Mouse (Mus musculus) inflammation-experienced regulatory T-cells, adult 6 months (primary cell): ENCODE data around the gene Osbp. TPM values are rescaled to one million over a fixed set of nuclear protein-coding genes. Genes with fewer than 3 reads are reported as not detected.
A peak's percentile ranks its signal among the peaks of the same experiment; 100 is the strongest.

ENCODE experiments used
- ATAC-seq: one replicate; pipeline ENCODE4 v1.8.0; 2017
- polyA plus RNA-seq, 3 experiments: library from polyadenylated mRNA; unstranded; fragments of 100-300 nt; shearing (Covaris generic); gene quantifications; one replicate each; pipeline ENCODE4 v1.2.1; 2017

Osbp gene
- polyA plus RNA-seq, 3 experiments from 2014 or later, result 7.1 to 8.4 (median 8.3) TPM

DNA sequence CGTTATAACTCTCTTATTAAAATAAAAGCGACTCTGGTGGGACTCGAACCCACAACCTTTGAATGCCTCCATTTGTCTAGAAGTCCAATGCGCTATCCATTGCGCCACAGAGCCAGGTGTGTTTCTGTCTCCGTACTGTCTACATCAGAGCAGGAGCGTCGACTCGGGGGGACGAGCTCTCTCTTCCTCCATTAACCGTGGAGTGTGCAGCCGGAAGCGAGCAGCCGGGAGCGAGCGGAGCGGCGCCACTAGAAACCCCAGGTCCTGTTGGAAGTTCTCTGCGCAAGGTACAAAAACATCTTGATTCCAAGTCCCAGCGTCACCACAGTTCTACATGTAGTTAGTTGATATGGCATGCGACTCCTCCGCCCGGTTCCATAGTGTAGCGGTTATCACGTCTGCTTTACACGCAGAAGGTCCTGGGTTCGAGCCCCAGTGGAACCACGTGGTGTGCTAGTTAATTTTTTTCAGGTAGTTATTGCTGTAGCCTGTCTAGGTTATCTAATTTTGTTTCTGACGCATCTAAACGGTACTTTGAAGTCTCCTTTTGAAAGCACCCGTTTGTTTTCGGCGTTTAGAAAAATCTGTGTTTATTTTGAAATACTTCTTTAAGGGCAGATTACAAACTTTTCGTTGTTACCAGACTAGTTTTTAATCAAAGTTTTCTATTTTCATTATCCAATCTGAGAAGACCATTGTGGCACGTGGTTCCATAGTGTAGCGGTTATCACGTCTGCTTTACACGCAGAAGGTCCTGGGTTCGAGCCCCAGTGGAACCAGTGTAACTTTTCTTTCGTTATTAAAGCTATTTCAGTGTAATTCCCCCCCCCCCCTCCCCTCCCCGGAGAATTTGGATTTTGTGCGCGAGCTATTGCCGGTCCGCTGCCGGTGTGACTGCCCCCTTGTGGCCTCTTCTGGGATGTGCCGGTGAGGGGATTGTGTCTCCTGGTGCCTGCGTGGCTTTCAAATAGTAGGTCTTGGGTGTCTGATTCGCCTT lies 46.1 kb downstream of the Osbp start:
- ATAC-seq, result peak; percentile 57

GRCm38 (mm10) chr19:12012615-12013014 lies 46.9 kb downstream of the Osbp start:
- ATAC-seq, result no peak

GRCm38 (mm10) chr19:12013228-12013627 lies 47.5 kb downstream of the Osbp start:
- ATAC-seq, result no peak

DNA sequence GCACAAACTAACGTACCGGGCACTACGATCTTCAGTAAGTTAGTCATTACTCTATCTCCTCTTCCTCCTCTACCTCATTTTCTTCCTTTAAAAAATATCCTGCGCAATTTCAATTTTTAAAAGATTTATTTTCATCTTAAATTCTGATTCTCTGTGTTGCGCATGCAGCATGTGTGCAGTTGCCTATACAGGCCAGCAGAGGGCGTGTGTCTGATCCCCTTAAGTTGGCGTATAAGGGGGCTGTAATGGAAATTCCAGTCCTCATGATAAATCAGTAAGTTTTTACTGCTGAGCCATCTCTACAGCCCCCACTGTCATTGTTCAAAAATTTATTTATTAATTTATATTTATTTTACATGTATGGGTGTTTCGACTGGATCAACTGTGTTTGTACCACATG lies 50.0 kb downstream of the Osbp start:
- ATAC-seq, result no peak

GRCm38 (mm10) chr19:12016192-12016591 lies 50.5 kb downstream of the Osbp start:
- ATAC-seq, result no peak

DNA sequence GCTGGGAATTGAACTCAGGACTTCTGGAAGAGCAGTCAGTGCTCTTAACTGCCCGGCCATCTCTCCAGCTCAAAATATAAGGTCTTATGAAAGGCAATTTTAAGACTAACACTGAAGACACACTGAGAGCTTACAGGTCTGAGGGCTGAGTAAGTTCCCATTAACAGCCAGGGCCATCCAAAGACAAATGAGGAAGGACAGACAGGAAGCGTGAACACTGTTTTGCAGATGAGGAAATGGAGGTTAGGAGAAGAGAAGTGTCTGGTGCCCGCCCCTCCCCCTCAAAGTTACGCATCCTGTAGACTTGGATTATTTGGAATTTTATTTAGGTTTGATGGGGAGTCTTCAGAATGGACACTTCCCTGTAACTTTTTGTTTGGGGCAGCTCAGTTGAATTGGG lies 58.4 kb downstream of the Osbp start:
- ATAC-seq, result no peak

DNA sequence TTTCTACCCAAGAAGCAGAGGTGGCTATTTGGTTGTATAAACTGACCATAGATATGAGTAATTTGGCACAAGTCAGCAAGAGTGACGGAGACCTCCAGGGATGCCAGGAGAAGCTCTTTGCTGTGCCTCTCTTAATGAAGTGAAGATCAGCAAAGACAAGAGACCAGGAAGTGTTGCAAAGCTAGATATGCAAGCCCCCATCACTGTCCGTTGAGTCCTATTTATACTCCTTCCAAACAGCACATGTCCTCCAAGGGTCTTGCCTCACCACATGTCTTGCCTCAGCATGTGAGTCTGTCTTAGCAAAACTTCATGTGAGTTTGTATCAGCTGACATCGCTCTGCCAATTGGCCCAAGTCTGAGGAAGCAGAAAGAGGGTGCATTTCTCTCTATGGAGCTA lies 59.6 kb downstream of the Osbp start:
- no peak for ATAC-seq

DNA sequence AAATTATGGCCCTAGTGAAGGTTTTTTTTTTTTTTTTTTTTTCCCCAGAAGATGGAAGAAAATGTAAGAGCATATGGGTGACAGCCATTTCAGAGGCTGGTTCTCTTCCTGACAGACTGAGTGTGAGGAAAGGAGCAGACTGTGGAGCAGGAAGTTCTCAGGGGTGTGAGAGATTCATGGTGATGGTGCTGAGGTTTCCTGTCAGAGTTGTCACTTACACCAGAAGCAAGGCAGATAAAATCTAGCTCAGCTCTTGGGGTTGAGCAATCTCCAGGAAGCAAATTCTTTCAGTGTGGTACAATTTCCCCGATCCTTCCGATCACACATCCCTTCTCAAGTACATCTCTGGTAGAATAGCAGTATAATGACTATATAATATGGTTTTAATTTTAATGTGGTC lies 60.9 kb downstream of the Osbp start:
- peak; percentile 85 for ATAC-seq

DNA sequence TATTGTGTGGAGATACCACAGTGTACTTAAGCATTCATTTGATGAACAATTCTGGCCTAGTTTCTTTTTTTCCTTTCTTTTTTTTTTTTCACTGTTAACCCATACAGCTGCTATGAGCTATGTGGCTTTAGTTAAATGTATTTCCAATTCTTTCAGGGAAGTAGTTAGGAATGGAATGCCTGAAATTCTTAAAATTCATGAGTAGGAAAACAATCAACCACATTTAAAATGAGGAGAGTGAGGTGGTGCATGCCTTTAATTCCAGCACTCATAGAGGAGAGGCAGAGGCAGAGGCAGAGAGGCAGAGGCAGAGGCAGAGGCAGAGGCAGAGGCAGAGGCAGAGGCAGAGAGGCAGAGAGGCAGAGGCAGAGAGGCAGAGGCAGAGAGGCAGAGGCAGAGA lies 72.0 kb downstream of the Osbp start:
- no peak for ATAC-seq

- no peak for ATAC-seq
Observed at GRCm38 (mm10) chr19:12041217-12041616, 75.5 kb downstream of the Osbp start, which contains the start of gene Olfr1423. Gene Olfr1423 (minus strand): TSS chr19:12041317.

GRCm38 (mm10) chr19:12043163-12043562 lies 77.4 kb downstream of the Osbp start:
- ATAC-seq, result no peak

Other genes with a start within 250 kb of the Osbp start
- not detected for gene Gif, start 218.4 kb upstream of the Osbp start, polyA plus RNA-seq
- gene Mrpl16, start 195.6 kb upstream of the Osbp start, polyA plus RNA-seq, result 10 to 100 TPM; 34.9 to 46.7 (median 44.9) TPM
- 1 to 10 TPM; 2.1 to 3.3 (median 3.2) TPM for gene Stx3, start 146.5 kb upstream of the Osbp start, polyA plus RNA-seq
- gene Olfr1417, start 126.7 kb upstream of the Osbp start, polyA plus RNA-seq, result not detected
- not detected for gene Olfr1418, start 104.9 kb upstream of the Osbp start, polyA plus RNA-seq
- not detected for gene Olfr1419, start 90.8 kb upstream of the Osbp start, polyA plus RNA-seq
- gene Olfr1420, start 79.4 kb upstream of the Osbp start, polyA plus RNA-seq, result under 1 TPM in 1 of 3 experiments, not detected in 2; 0.31 TPM
- gene Patl1, start 53.5 kb upstream of the Osbp start, polyA plus RNA-seq, result 10 to 100 TPM; 15.0 to 18.6 (median 17.1) TPM
- gene Olfr1423, start 75.4 kb downstream of the Osbp start, polyA plus RNA-seq, result under 1 TPM in 1 of 3 experiments, not detected in 2; 0.16 TPM
- gene Olfr1424, start 96.7 kb downstream of the Osbp start, polyA plus RNA-seq, result not detected
- gene Olfr1425, start 111.8 kb downstream of the Osbp start, polyA plus RNA-seq, result not detected
- gene Olfr1426, start 126.1 kb downstream of the Osbp start, polyA plus RNA-seq, result not detected
- gene Olfr1427, start 137.4 kb downstream of the Osbp start, polyA plus RNA-seq, result not detected
- not detected for gene Olfr1428, start 150.0 kb downstream of the Osbp start, polyA plus RNA-seq
- under 1 TPM in 1 of 3 experiments, not detected in 2; 0.21 TPM for gene Olfr76, start 157.3 kb downstream of the Osbp start, polyA plus RNA-seq
- under 1 TPM in 1 of 3 experiments, not detected in 2; 0.20 TPM for gene Olfr1555-ps1, start 204.2 kb downstream of the Osbp start, polyA plus RNA-seq
- gene Olfr1431, start 234.7 kb downstream of the Osbp start, polyA plus RNA-seq, result not detected